Mouse (Mus musculus) heart, postnatal 10 days (tissue): ENCODE measurements around the gene Ankrd27. TPM values are rescaled to one million over a fixed set of nuclear protein-coding genes. Genes with fewer than 3 reads are reported as not detected.

Source experiments
- DNase-seq, 2 experiments: peaks; one replicate each; pipeline ENCODE4 v3.0.0; 2021
- intact Hi-C: fragments of 180-260 bp; cut with DNase I; formaldehyde crosslinking; loops from one replicate; pipeline ENCODE4 v1.15.1; 2025
- total RNA-seq, 2 experiments: library from RNA; stranded (reverse); gene quantifications; 2 replicates each; pipeline ENCODE4 v1.2.3; 2021

Ankrd27 gene
- total RNA-seq, 2 experiments from 2014 or later, result 15.6 to 16.4 TPM

DNA sequence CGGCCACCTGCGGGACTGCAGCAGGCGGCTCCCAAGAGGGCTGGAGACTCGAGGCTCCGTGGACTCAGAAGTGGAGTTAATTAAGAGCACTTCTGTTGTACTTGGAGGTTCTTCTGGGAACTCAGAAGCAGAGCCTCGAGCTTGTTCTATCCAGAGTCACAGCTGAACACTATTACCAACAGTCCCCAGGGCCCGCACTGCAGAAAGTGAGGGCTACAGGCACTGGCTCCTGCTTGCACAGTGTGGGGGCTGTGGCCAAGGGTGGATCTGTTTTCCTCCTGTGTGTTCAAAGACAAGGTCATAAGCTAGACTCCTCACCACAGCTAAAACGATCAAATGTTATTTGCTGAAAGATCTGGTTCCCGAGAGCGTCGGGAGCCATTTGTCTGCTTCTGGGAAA, 100.2 kb downstream of the Ankrd27 start:
- peak in 1 of 2 experiments; percentile 20 for DNase-seq
- intact Hi-C loops, result loop anchor here (5.0 to 10.0 kb wide), 3 partner anchors 61 to 1669 kb away; no protein-coding TSS in a partner anchor

- DNase-seq, result peak; percentile 50 to 76
- intact Hi-C loops, result loop anchor here (5.0 to 10.0 kb wide), 3 partner anchors 61 to 1668 kb away; no protein-coding TSS in a partner anchor
These were observed 100.7 kb downstream of the Ankrd27 start for GRCm38 (mm10) chr7:35686756-35687155.

DNA sequence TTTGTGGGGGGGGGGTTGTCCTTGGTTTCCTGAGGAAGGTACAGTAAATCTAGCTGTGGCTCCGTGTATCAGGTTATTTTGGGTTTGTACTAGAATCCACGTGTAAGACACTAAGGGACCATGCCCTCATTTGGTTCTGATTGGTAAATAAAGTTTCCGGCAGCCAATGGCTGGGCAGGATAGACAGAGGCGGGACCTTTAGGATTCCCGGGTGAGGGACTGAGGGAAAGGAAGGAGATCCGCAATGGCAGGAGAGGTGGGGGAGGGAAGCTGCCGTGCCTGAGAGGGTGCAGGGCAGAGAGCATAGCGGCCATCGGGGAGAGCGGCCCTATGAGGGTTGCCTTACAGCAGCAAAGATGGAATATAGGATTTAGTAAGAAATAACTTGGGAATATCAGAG, 101.2 kb downstream of the Ankrd27 start:
- intact Hi-C loops, result loop anchor here (5.0 to 10.0 kb wide), 3 partner anchors 60 to 1668 kb away; no protein-coding TSS in a partner anchor

GRCm38 (mm10) chr7:35688276-35688675, 102.2 kb downstream of the Ankrd27 start:
- intact Hi-C loops, result loop anchor here (5.0 to 10.0 kb wide), 3 partner anchors 59 to 1667 kb away; no protein-coding TSS in a partner anchor
- DNase-seq, result no peak

More for the DNA sequence above, 101.2 kb downstream of the Ankrd27 start:
- DNase-seq, result peak; percentile 33 to 58

Other genes starting within 250 kb of the Ankrd27 start
- 1 to 10 TPM; 3.8 to 4.6 TPM for gene Faap24, start 189.4 kb upstream of the Ankrd27 start, total RNA-seq
- 10 to 100 TPM; 16.0 to 18.4 TPM for gene Cep89, start 189.2 kb upstream of the Ankrd27 start, total RNA-seq
- gene Slc7a9, start 137.4 kb upstream of the Ankrd27 start, total RNA-seq, result not detected
- 1 to 10 TPM in 1 of 2 experiments, under 1 TPM in 1; 0.60 to 1.3 TPM for gene Tdrd12, start 48.5 kb upstream of the Ankrd27 start, total RNA-seq
- 10 to 100 TPM; 74.6 to 83.4 TPM for gene Nudt19, start 29.9 kb upstream of the Ankrd27 start, total RNA-seq
- gene Rgs9bp, start 662 bp upstream of the Ankrd27 start, total RNA-seq, result under 1 TPM; 0.10 to 0.12 TPM
- 100 to 1,000 TPM; 101 to 104 TPM for gene Pdcd5, start 61.3 kb downstream of the Ankrd27 start, total RNA-seq
- gene Dpy19l3, start 168.2 kb downstream of the Ankrd27 start, total RNA-seq, result 1 to 10 TPM; 8.9 to 9.0 TPM
- 10 to 100 TPM; 19.4 to 21.5 TPM for gene Zfp507, start 216.8 kb downstream of the Ankrd27 start, total RNA-seq